9 mouse cellular contexts compared by ENCODE assay signal in genomic region chr7:140101498-140101897, GRCm38 (mm10). TPM values are rescaled to one million over a fixed set of nuclear protein-coding genes. Genes with fewer than 3 reads are reported as not detected.
DNase-seq lines count a peak whose midpoint lies in the region; ATAC-seq and TF ChIP-seq lines count a peak whose summit lies in the region.
"Had no signal": no experiment of that assay in that cellular context is flagged by ENCODE, and none has a peak within 500 bp of the region (broad histone marks: within the 10 kb centered on the region; RNA-seq: fewer than 3 reads in every experiment).

No protein-coding gene starts in this region.

- no peaks in the 10 kb centered on the region for H3K27me3 ChIP-seq in erythroblast, embryonic 14.5 days (ENCODE audit: control insufficient read depth)
- no peaks in the 10 kb centered on the region for H3K27me3 ChIP-seq in liver, embryonic 11.5 days (replicated peaks; ENCODE audit: control insufficient read depth, insufficient read depth, low read length)
- no peaks in the 10 kb centered on the region for H3K27me3 ChIP-seq in stomach, postnatal 0 days (ENCODE audit: control insufficient read depth, insufficient read depth, low read length)

- H3K4me1 ChIP-seq in erythroblast, embryonic 14.5 days (ENCODE audit: control insufficient read depth) = peaks cover 19% of the 10 kb centered on the region
- H3K4me1 ChIP-seq in liver, embryonic 11.5 days (replicated peaks; ENCODE audit: control insufficient read depth, insufficient read depth, low read length) = peaks cover 4% of the 10 kb centered on the region
- H3K4me1 ChIP-seq in stomach, postnatal 0 days (replicated peaks; ENCODE audit: control insufficient read depth, insufficient read depth) = no peaks in the 10 kb centered on the region

- no peak for TF ChIP-seq EP300 in stomach, postnatal 0 days (optimal IDR thresholded peaks at IDR 0.05)

- peak; percentile 24 for DNase-seq in right cerebral cortex, postnatal 25 days
- no peak for DNase-seq in right cerebral cortex, postnatal 14 days
- no peak for DNase-seq in liver, embryonic 11.5 days (ENCODE audit: low spot score)
- no peak for DNase-seq in stomach, postnatal 0 days (ENCODE audit: low spot score)
- DNase-seq in layer of hippocampus, adult 9-10 months (ENCODE audit: low spot score) = no peak
- DNase-seq in thymus, postnatal 14 days = no peak

- ATAC-seq in erythroblast, adult 5-6 weeks (replicated peaks; ENCODE audit: low FRiP score, poor library complexity, severe bottlenecking) = no peak
- ATAC-seq in liver, embryonic 11.5 days (replicated peaks; ENCODE audit: low FRiP score) = no peak
- no peak for ATAC-seq in stomach, postnatal 0 days (ENCODE audit: low FRiP score, low TSS enrichment)

- 75% methylated on average over 10 of the region's 10 CpGs for WGBS in liver, embryonic 11.5 days
- 74% methylated on average over 10 of the region's 10 CpGs for WGBS in stomach, postnatal 0 days

- peak overlapping the region; percentile 88 for H3K4me2 ChIP-seq in liver, embryonic 11.5 days
- H3K4me2 ChIP-seq in stomach, postnatal 0 days (replicated peaks; ENCODE audit: low read depth) = peak overlapping the region; percentile 54

- H3K9me3 ChIP-seq in erythroblast, embryonic 14.5 days (ENCODE audit: control insufficient read depth, low read length) = no peaks in the 10 kb centered on the region
- no peaks in the 10 kb centered on the region for H3K9me3 ChIP-seq in liver, embryonic 11.5 days (ENCODE audit: control insufficient read depth, low read length)
- no peaks in the 10 kb centered on the region for H3K9me3 ChIP-seq in stomach, postnatal 0 days (ENCODE audit: control insufficient read depth, low read length)

- no peak for TF ChIP-seq CTCF in stomach, postnatal 0 days (IDR thresholded peaks at IDR 0.05; ENCODE audit: low read depth)

- H3K27ac ChIP-seq in liver, embryonic 11.5 days (ENCODE audit: low read depth, low read length) = no peak overlapping the region
- no peak overlapping the region for H3K27ac ChIP-seq in stomach, postnatal 0 days (replicated peaks)

- H3K4me3 ChIP-seq in erythroblast, embryonic 14.5 days (replicated peaks) = peak overlapping the region; percentile 57
- peak overlapping the region; percentile 49 for H3K4me3 ChIP-seq in liver, embryonic 11.5 days (ENCODE audit: low read depth, low read length)
- peak overlapping the region; percentile 33 for H3K4me3 ChIP-seq in stomach, postnatal 0 days (ENCODE audit: low read depth, low read length)

- H3K9ac ChIP-seq in liver, embryonic 11.5 days (ENCODE audit: low read depth, low read length) = peak overlapping the region; percentile 55
- H3K9ac ChIP-seq in stomach, postnatal 0 days (ENCODE audit: low read length) = peak overlapping the region; percentile 9

- peaks cover 12% of the 10 kb centered on the region for H3K36me3 ChIP-seq in erythroblast, embryonic 14.5 days (ENCODE audit: control insufficient read depth)
- H3K36me3 ChIP-seq in liver, embryonic 11.5 days (ENCODE audit: control insufficient read depth, insufficient read depth, low read length) = peaks cover 7% of the 10 kb centered on the region; the same call in 1 of the 2 replicates
- H3K36me3 ChIP-seq in stomach, postnatal 0 days (ENCODE audit: control insufficient read depth, insufficient read depth, low read length) = peaks cover 7% of the 10 kb centered on the region; the same call in 1 of the 2 replicates

RNA-seq across cellular contexts. Expression of gene Fuom, which starts 0.7 kb away (rescaled TPM):
- polyA plus RNA-seq in erythroblast, embryonic 14.5 days (2012) = 1.0 and 2.8 TPM in 2 replicates
- 6.1 TPM in 1 of 2 replicates, not detected in the other for total RNA-seq in erythroblast, adult 5-6 weeks (2015; ENCODE audit: low replicate concordance)
- total RNA-seq in erythroblast, adult 5-6 weeks (2017; ENCODE audit: low replicate concordance) = 2.1 TPM in 1 of 2 replicates, not detected in the other
- polyA plus RNA-seq in liver, embryonic 11.5 days (2014; fragmentation: Nextera tagmentation; extraction: Ambion mirVana) = 12.7 and 13.5 TPM in 2 replicates
- polyA plus RNA-seq in stomach, postnatal 0 days (2015; fragmentation: Nextera tagmentation; extraction: Ambion mirVana) = 41.2 and 44.5 TPM in 2 replicates

RNA-seq across cellular contexts. Expression of gene Prap1, which starts 8.3 kb away (rescaled TPM):
- polyA plus RNA-seq in erythroblast, embryonic 14.5 days (2012) = not detected in 2 replicates
- total RNA-seq in erythroblast, adult 5-6 weeks (2015; ENCODE audit: low replicate concordance) = not detected in 2 replicates
- total RNA-seq in erythroblast, adult 5-6 weeks (2017; ENCODE audit: low replicate concordance) = not detected in 2 replicates
- not detected in 2 replicates for polyA plus RNA-seq in liver, embryonic 11.5 days (2014; fragmentation: Nextera tagmentation; extraction: Ambion mirVana)
- 24.4 and 45.2 TPM in 2 replicates for polyA plus RNA-seq in stomach, postnatal 0 days (2015; fragmentation: Nextera tagmentation; extraction: Ambion mirVana)
- total RNA-seq: left cerebral cortex, adult 18-20 months had no signal

RNA-seq across cellular contexts. Expression of gene Paox, which starts 14.1 kb away (rescaled TPM):
- 0.14 TPM in 1 of 2 replicates, not detected in the other for polyA plus RNA-seq in erythroblast, embryonic 14.5 days (2012)
- total RNA-seq in erythroblast, adult 5-6 weeks (2015; ENCODE audit: low replicate concordance) = 0.84 and 3.3 TPM in 2 replicates
- total RNA-seq in erythroblast, adult 5-6 weeks (2017; ENCODE audit: low replicate concordance) = 1.2 and 7.9 TPM in 2 replicates
- 18.2 and 20.7 TPM in 2 replicates for polyA plus RNA-seq in liver, embryonic 11.5 days (2014; fragmentation: Nextera tagmentation; extraction: Ambion mirVana)
- 27.7 and 27.8 TPM in 2 replicates for polyA plus RNA-seq in stomach, postnatal 0 days (2015; fragmentation: Nextera tagmentation; extraction: Ambion mirVana)

RNA-seq across cellular contexts. Expression of gene Echs1, which starts 14.8 kb away (rescaled TPM):
- polyA plus RNA-seq in erythroblast, embryonic 14.5 days (2012) = 0.14 and 0.39 TPM in 2 replicates
- total RNA-seq in erythroblast, adult 5-6 weeks (2015; ENCODE audit: low replicate concordance) = 12.5 and 23.4 TPM in 2 replicates
- 9.2 and 25.3 TPM in 2 replicates for total RNA-seq in erythroblast, adult 5-6 weeks (2017; ENCODE audit: low replicate concordance)
- polyA plus RNA-seq in liver, embryonic 11.5 days (2014; fragmentation: Nextera tagmentation; extraction: Ambion mirVana) = 119 and 129 TPM in 2 replicates
- polyA plus RNA-seq in stomach, postnatal 0 days (2015; fragmentation: Nextera tagmentation; extraction: Ambion mirVana) = 139 and 143 TPM in 2 replicates

RNA-seq across cellular contexts. Expression of gene Caly, which starts 19.1 kb away (rescaled TPM):
- polyA plus RNA-seq in erythroblast, embryonic 14.5 days (2012) = 0.04 TPM in 1 of 2 replicates, not detected in the other
- not detected in 2 replicates for total RNA-seq in erythroblast, adult 5-6 weeks (2015; ENCODE audit: low replicate concordance)
- not detected in 2 replicates for total RNA-seq in erythroblast, adult 5-6 weeks (2017; ENCODE audit: low replicate concordance)
- polyA plus RNA-seq in liver, embryonic 11.5 days (2014; fragmentation: Nextera tagmentation; extraction: Ambion mirVana) = 0.19 and 0.52 TPM in 2 replicates
- 4.5 and 5.6 TPM in 2 replicates for polyA plus RNA-seq in stomach, postnatal 0 days (2015; fragmentation: Nextera tagmentation; extraction: Ambion mirVana)

Comparison
In these comparisons a context has a peak if more than half of its experiments do, and no peak if none do; other contexts are left out.
1. RNA of gene Prap1, which starts 8.3 kb away (polyA plus RNA-seq): 24.4 to 45.2 TPM in stomach, postnatal 0 days; not detected in liver, embryonic 11.5 days and not detected in erythroblast, embryonic 14.5 days; every median in the first group is over 10 times any median in the second.
2. RNA of gene Paox, which starts 14.1 kb away (polyA plus RNA-seq): 27.7 to 27.8 TPM in stomach, postnatal 0 days and 18.2 to 20.7 TPM in liver, embryonic 11.5 days; 0.14 TPM in erythroblast, embryonic 14.5 days; every median in the first group is over 10 times any median in the second.
3. Peak in every context shown above with its lines, with median percentiles within 50 percentile points of each other: H3K4me3 ChIP-seq.